Mouse (Mus musculus): ENCODE data around the gene Trem2.

DNA sequence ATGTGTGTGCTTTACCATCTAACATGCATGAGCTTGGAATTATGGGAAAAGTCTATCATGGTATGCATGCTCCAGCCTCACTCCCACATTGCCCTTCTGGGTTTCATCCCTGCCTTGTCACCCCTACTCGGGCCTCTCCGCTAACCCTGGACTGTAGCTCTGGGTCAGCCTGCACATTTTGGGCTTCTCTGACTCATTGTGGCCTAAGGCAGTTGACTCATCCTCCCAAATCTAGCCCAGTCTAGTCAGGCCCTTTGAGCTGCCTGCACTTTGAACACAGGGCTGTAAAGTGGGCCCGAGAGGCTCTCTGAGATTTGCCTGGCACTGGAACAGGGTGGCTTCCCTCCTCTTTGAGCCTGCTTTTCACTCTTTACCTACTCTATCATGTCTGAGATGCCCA lies 9.6 kb downstream of the Trem2 start:
- TF ChIP-seq CTCF (IDR thresholded peaks at IDR 0.05; ENCODE audit: extremely low read depth, insufficient read depth, low read length) (no peak), POLR2A (IDR thresholded peaks at IDR 0.05; ENCODE audit: extremely low read depth, insufficient read depth, low read length) (no peak)

Data from cortical plate, adult 2 months (tissue).